Mouse (Mus musculus): ENCODE measurements around the gene Ifi206. TPM values are rescaled to one million over a fixed set of nuclear protein-coding genes. Genes with fewer than 3 reads are reported as not detected.
"Not testable (repeated sequence)": the region's sequence is repeated elsewhere in the genome, so short reads cannot be mapped to it uniquely, and the experiment has no call there.

The Ifi206 gene
- not detected for polyA plus RNA-seq (2021)

DNA sequence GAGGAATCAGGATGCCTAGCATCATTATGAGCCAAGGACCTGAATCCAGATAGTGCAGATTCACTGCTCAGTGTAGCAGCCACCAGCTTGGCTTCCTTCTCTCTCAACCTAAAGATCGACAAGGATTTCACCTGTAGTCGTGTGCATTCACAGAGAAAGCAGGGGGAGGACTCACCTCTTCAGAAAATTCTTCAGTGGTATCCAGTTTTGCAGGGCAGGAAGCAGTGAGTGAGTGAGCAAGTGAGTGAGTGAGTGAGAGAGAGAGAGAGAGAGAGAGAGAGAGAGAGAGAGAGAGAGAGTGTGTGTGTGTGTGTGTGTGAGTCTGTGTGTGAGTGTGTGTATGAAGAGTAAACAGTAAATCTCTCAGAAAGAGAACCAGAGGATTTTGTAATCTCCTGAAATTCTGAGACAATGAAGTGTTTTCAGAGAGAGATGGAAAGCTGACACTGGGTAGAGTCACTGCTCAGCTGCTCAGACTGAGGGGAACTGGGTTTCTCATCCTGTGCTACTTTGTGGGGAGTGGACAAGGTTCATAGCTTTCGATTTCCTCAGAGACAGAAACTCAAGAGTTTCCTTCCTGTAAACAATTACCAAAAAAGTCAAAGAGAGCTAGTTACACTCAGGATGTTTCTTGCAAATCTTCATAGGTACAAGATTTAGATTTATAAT lies at the start of gene Ifi206:
Gene Ifi206 (minus strand): TSS at position 230 of the 669 bp plus-strand sequence.
- DNase-seq (ENCODE audit: low read depth, low spot score); ATAC-seq; CTCF ChIA-PET; H3K27me3 ChIP-seq; POLR2A ChIA-PET: not testable (repeated sequence)
- in situ Hi-C loops (cut with MboI; ENCODE audit: low pct_unique_long_range_greater_than_20kb), result loop anchor here (5.0 kb wide), 1 partner anchor 111 kb away; no protein-coding TSS in a partner anchor

DNA sequence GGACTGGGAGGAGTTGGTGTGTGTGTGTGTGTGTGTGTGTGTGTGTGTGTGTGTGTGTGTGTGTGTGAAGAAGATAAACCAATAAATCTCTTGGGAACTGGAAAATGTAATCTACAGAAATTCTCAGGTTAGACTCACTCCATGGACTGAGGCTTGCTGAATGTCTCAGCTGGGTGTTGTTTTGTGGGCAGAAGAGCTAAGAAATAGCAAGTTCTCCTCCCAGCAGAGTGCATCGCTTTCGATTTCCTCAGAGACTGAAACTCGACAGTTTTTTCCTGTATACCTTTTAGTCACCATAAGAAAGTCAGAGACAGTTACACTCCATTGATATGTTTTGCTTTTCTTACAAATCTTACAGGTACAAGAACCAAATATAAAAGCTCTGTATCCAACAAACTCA lies 45.0 kb upstream of the Ifi206 start, which contains the start of gene Ifi214:
Gene Ifi214 (minus strand): TSS at position 167 of the 400 bp plus-strand sequence.
- in situ Hi-C loops (cut with MboI; ENCODE audit: low pct_unique_long_range_greater_than_20kb); DNase-seq (ENCODE audit: low read depth, low spot score); H3K27me3 ChIP-seq; POLR2A ChIA-PET; ATAC-seq; CTCF ChIA-PET: not testable (repeated sequence)

DNA sequence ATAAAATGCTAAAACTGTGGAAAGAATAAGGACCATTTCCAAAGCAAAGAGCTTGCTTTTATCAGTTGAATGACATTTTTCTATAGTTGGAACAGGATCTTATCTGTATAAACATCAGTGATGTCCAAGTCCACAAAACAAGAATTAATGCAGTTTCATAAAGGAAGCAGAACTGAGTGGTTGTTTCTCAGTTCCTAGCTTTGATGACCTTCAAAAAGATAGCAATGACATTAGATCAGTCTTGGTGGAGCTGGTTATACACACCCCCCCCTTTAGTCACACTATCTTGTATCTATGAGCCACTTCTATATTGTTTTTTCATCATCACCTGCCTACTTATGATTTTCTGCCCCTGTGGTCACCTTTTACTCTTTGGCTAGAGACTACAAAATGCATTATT lies 30.6 kb upstream of the Ifi206 start:
- CTCF ChIA-PET, result no interaction called here
- POLR2A ChIA-PET, result no interaction called here
- DNase-seq (ENCODE audit: low read depth, low spot score), result no peak
- in situ Hi-C loops (cut with MboI; ENCODE audit: low pct_unique_long_range_greater_than_20kb), result no loop called here
- no peaks in the 10 kb centered on the region for H3K27me3 ChIP-seq
- no peak for ATAC-seq
- TF ChIP-seq CTCF (IDR thresholded peaks at IDR 0.05), result no peak

DNA sequence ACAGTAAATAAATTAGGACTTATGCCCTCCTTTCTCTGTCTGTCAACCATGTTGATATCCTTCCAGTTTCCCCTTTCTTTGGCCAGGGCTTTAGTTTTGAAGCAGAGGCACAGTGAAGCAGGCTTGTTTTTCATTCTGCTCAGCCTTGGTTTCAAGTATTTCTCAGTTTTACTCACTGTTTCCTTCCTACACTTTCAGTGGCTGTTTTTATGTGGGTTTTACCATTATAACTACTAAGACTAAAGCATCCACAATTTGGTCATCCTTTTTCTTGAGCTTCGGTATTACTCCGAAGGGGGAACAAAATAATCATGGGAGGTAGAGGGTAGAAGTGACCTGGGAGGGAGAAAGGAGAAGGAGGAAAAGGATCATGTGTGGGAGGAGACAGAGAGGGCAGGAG lies 19.8 kb upstream of the Ifi206 start:
- DNase-seq (ENCODE audit: low read depth, low spot score); CTCF ChIA-PET; ATAC-seq; H3K27me3 ChIP-seq; POLR2A ChIA-PET; in situ Hi-C loops (cut with MboI; ENCODE audit: low pct_unique_long_range_greater_than_20kb): not testable (repeated sequence)

DNA sequence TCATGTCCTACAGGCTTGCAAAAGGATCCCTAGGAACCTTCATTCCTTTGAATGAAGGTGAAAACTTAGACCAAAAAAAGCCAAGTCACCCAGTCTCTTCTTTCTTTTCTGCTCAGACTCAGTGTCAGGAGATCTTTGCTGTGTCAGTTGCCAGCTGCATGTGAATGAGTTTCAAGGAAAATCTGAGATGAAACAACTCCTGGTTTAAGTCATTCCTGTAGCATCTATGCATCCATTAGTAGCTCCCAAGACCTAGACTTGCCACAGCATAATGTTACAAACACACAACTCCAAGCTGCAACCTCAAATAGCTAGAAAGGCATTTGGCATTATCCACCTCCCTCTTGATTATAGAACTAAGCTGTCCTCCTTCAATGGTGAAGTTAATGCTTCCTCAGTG lies 642 bp upstream of the Ifi206 start:
- H3K27me3 ChIP-seq; DNase-seq (ENCODE audit: low read depth, low spot score); ATAC-seq; POLR2A ChIA-PET; CTCF ChIA-PET: not testable (repeated sequence)
- in situ Hi-C loops (cut with MboI; ENCODE audit: low pct_unique_long_range_greater_than_20kb), result loop anchor here (5.0 kb wide), 1 partner anchor 111 kb away; no protein-coding TSS in a partner anchor

DNA sequence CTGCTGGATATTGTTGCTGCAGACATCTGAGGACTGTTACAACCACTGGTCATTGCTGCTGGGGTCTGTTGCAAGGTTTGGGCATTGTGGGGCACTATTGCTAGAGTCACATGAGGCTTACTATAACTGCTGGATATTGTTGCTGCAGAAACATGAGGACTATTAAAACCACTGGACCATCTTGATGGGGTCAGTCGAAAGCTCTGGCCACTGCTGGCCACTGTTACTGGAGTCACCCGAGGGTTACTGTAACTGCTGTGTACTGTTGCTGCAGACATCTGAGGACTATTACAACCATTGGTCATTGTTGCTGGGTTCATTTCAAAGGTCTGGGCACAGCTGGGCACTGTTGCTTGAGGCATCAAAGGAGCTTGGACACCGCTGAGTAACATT lies 9.7 kb downstream of the Ifi206 start:
- ATAC-seq; CTCF ChIA-PET; DNase-seq (ENCODE audit: low read depth, low spot score); H3K27me3 ChIP-seq; POLR2A ChIA-PET; in situ Hi-C loops (cut with MboI; ENCODE audit: low pct_unique_long_range_greater_than_20kb): not testable (repeated sequence)

DNA sequence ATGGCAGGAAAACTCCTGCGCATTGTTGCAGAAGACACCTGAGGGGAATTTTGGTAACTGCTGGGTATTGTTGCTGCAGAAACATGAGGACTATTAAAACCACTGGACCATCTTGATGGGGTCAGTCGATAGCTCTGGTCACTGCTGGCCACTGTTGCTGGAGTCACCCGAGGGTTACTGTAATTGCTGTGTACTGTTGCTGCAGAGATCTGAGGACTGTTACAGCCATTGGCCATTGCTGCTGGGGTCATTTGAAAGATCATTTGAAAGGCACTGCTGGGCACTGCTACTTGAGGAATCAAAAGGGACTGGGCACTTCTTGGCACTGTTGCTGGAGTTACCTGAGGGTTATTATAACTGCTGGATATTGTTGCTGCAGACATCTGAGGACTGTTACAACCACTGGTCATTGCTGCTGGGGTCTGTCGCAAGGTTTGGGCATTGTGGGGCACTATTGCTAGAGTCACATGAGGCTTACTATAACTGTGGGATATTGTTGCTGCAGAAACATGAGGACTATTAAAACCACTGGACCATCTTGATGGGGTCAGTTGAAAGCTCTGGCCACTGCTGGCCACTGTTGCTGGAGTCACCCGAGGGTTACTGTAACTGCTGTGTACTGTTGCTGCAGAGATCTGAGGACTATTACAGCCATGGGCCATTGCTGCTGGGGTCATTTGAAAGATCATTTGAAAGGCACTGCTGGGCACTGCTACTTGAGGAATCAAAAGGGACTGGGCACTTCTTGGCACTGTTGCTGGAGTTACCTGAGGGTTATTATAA lies 10.3 kb downstream of the Ifi206 start:
- ATAC-seq; in situ Hi-C loops (cut with MboI; ENCODE audit: low pct_unique_long_range_greater_than_20kb); CTCF ChIA-PET; DNase-seq (ENCODE audit: low read depth, low spot score); POLR2A ChIA-PET; H3K27me3 ChIP-seq: not testable (repeated sequence)

DNA sequence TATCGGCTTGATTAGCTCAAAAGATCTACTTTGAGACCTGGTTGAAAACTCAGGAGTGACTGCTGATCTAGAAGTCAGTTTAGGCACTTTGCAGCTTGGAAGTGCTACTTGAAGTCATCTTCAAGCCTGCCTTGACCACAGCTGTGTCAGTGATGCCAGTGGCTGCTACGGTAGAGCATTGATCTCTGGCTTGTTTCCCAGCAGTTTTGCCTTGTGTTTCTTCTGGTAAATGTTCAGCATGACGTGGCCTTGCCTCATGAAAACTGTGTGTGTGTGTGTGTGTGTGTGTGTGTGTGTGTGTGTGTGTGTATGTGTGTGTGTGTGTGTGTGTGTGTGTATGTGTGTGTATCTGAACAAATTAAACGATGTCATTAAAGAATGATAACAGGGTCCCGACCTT lies 34.1 kb downstream of the Ifi206 start:
- ChIA-PET CTCF (interaction anchor here (1.1 kb wide), 1 partner anchor 10 kb away, joined by 3 read pairs; no protein-coding TSS in a partner anchor), POLR2A (no interaction called here)
- no peak for TF ChIP-seq CTCF (IDR thresholded peaks at IDR 0.05)
- ATAC-seq (no peak), DNase-seq (ENCODE audit: low read depth, low spot score) (no peak)
- in situ Hi-C loops (cut with MboI; ENCODE audit: low pct_unique_long_range_greater_than_20kb), result loop anchor here (5.0 to 10.0 kb wide), 2 partner anchors 648 to 1011 kb away; no protein-coding TSS in a partner anchor
- H3K27me3 ChIP-seq, result peaks cover 12% of the 10 kb centered on the region

DNA sequence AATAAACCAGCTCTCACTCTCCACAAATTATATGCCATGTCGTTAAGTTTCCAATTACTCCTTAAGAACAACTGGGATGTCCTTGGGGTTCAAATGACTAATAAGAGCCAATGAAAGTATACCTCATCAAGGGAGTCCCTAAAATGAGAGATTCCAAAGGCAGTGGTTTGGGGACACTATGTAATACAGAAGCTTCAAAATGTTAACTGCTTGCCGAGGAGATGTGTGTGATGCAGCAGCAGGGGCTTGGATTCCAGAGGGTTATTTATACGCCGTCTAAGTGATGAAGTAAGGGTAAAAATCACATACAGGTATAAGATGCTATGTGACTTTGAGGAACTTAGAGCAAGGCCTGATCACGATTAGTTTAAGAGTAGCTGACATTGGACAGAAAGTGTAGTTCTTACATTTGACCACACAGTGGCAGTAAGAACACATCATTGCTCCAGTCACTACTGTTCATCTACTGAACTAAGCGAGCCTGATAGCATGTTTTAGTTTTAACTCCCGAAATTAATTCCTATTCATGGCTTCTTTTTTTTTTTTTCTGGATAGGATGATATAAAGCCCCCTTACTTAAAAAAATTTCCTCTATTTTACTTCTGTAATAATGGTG lies 34.6 kb downstream of the Ifi206 start:
- POLR2A ChIA-PET, result no interaction called here
- peak; percentile 67 for TF ChIP-seq CTCF (IDR thresholded peaks at IDR 0.05)

DNA sequence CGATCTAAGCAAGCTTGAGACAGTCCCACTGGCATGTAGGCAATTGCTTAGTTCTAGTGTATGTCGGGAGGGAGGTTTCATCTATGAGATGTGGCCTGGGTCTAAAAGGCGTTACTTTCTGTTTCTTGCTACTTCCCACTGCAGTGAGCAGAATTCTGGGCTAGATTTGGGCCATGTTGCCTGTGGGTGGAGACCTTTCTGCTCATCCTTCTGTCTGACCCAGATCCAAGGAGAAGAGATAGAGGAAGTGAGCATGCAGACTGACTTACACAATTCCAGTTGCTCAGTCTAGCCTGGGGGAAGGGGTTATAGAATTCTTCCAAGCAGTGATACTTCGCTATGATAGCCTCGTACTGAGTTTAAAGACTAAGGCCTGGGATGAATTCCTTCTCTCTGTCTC lies 39.2 kb downstream of the Ifi206 start:
- no peak for ATAC-seq
- ChIA-PET POLR2A (no interaction called here), CTCF (no interaction called here)
- H3K27me3 ChIP-seq, result peaks cover 6% of the 10 kb centered on the region
- no peak for DNase-seq (ENCODE audit: low read depth, low spot score)
- TF ChIP-seq CTCF (IDR thresholded peaks at IDR 0.05), result no peak
- in situ Hi-C loops (cut with MboI; ENCODE audit: low pct_unique_long_range_greater_than_20kb), result loop anchor here (10.0 kb wide), 1 partner anchor 653 kb away; no protein-coding TSS in a partner anchor

More for the DNA sequence above, 34.6 kb downstream of the Ifi206 start:
- DNase-seq (ENCODE audit: low read depth, low spot score) (peak; percentile 0), ATAC-seq (peak; percentile 69)
- peaks cover 12% of the 10 kb centered on the region for H3K27me3 ChIP-seq
- in situ Hi-C loops (cut with MboI; ENCODE audit: low pct_unique_long_range_greater_than_20kb), result loop anchor here (5.0 to 10.0 kb wide), 2 partner anchors 649 to 1011 kb away; no protein-coding TSS in a partner anchor
- CTCF ChIA-PET, result interaction anchor here (1.1 kb wide), 1 partner anchor 11 kb away, joined by 3 read pairs; no protein-coding TSS in a partner anchor

DNA sequence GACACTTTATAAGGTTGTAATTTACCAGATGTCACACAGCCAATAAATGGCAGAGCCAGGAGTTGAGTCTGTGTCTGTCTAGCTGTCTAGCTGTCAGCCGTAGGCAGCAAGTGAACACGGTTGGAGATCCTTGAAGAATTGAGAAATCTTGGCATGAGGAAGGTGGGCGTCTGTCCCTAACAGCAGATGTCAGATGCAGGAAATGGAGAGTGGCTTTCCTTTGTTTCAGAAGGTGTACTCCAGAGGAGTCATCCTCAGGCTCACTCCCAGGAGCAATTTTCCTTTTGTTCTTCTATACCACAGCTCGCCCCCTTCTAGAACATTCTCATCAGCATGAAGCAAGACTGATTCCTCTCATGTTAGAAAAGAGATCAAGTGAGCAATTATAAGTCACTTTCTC lies 40.2 kb downstream of the Ifi206 start:
- no peak for DNase-seq (ENCODE audit: low read depth, low spot score)
- no peak for ATAC-seq
- in situ Hi-C loops (cut with MboI; ENCODE audit: low pct_unique_long_range_greater_than_20kb), result loop anchor here (10.0 kb wide), 1 partner anchor 654 kb away; no protein-coding TSS in a partner anchor
- no peak for TF ChIP-seq CTCF (IDR thresholded peaks at IDR 0.05)
- ChIA-PET POLR2A (no interaction called here), CTCF (no interaction called here)
- H3K27me3 ChIP-seq, result peaks cover 9% of the 10 kb centered on the region

All from Patski (cell line).